Mouse (Mus musculus) kidney, postnatal 36 days (tissue): ENCODE measurements at regions not wholly inside any gene's neighbourhood (a gene's known extent, or its start where the extent isn't known, plus 50 kb on each side); places are given as distances from the start of the nearest gene placed in this dataset.

Source experiments
- DNase-seq, 2 experiments: peaks; one replicate each; pipeline ENCODE4 v3.0.0; 2021 to 2022; ENCODE audit warnings: mixed read lengths in 2 of 2

DNA sequence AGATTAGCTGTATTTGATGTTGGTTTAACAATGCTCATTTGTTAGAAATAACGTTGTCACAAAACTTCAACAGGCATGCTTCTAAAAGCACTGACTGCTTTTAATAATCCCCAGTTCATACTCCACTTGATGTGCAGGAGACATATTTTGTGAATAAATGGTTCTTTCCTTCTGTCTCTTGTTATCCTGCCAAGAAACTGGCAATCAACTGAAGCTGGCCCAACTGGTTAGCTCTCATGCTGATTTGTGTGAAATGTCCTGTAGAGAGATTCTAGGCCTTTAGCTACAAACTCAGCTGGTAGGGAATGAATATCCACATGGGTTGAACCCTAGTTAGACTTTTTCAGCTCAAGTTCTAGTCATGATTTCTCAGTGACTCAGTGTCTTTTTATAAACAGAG, 647.8 kb upstream of the Cntnap5b start:
- DNase-seq = no peak

DNA sequence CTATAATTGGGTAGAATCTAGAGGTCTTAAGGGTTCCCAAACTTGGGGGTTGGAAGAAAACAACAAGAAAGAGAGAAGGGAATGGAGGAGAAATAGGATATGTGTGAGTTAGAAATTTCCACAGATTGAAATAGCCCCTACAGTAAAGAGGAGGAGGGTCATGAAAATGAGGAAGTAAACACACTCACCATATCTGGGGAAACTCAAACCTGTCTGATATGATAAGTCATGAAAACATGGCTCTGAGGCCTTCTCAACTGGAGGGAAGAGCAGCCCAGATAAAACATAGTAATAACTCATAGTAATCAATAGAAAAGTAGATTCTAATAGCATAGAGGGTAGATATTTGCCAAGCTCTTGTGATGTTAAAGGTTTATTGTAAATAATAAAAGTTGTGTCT, 638.4 kb upstream of the Cntnap5b start:
- no peak for DNase-seq

DNA sequence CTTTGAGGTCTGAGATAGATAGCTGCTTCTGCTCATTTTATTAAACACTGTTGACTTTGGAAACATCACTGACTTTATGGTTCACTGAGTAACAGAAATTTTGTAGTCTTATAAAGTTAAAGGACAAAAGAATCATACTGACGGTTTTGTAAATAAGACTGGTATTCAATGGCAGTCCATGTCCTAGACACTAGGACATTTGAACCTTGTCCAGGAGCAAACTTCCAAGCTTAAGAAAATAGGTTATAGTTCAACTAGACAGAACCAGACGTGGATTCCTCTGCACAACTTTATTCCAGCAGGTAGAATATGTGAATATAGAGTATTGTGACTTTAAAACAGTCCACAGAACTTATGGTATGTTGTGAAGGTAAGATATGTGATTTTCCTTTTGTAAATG, 635.0 kb upstream of the Cntnap5b start:
- DNase-seq = peak in 1 of 2 experiments; percentile 18

DNA sequence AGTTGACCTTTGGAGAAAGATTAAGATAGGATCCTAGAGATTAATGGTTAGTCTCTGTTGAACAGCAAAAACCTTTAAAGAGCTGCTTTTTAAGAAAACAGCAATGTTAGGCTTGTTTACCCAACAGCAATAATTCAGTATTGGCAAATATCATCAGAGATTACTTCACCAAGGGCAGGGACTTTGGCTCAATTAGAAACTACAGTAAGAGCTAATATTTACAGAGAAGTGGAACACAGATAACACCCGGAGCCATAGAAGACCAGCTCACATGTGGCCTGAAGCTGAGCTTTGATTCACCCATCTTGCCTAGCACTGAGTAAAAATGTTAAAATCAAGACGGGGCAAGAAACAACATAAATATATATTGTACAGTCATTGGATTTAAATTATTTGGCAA, 611.9 kb upstream of the Cntnap5b start:
- DNase-seq = no peak
